Mouse (Mus musculus) kidney, adult 18-20 months (tissue): ENCODE measurements around the gene Dzip1.

ENCODE experiments used
- DNase-seq: peaks from one replicate; pipeline ENCODE4 v3.0.0; 2021

Gene Dzip1

GRCm38 (mm10) chr14:118924673-118925615 is at the start of gene Dzip1:
Gene Dzip1, minus strand, starts transcription at chr14:118925460.
- DNase-seq: peak; percentile 51

- no peak for DNase-seq
These were observed 47.0 kb upstream of the Dzip1 start for GRCm38 (mm10) chr14:118972268-118972667.

GRCm38 (mm10) chr14:118967646-118968045 is 42.4 kb upstream of the Dzip1 start:
- DNase-seq: no peak

- DNase-seq: no peak
These were observed 40.2 kb upstream of the Dzip1 start for GRCm38 (mm10) chr14:118965356-118966000.

- DNase-seq: no peak
These were observed 32.8 kb upstream of the Dzip1 start for GRCm38 (mm10) chr14:118958010-118958409.

GRCm38 (mm10) chr14:118951912-118952583 is 26.8 kb upstream of the Dzip1 start:
- DNase-seq: no peak

- DNase-seq: no peak
These were observed 23.6 kb upstream of the Dzip1 start for GRCm38 (mm10) chr14:118948841-118949240.

GRCm38 (mm10) chr14:118944702-118945101 is 19.4 kb upstream of the Dzip1 start:
- no peak for DNase-seq

- no peak for DNase-seq
These were observed 16.8 kb upstream of the Dzip1 start for GRCm38 (mm10) chr14:118942076-118942475.

- no peak for DNase-seq
These were observed 15.7 kb upstream of the Dzip1 start for GRCm38 (mm10) chr14:118940796-118941495.

- DNase-seq: no peak
These were observed 13.3 kb upstream of the Dzip1 start for GRCm38 (mm10) chr14:118938551-118938950.

GRCm38 (mm10) chr14:118937533-118938492 is 12.6 kb upstream of the Dzip1 start, which contains the start of gene Dnajc3:
Gene Dnajc3, plus strand, starts transcription at chr14:118937976.
- DNase-seq: peak; percentile 99

- DNase-seq: no peak
These were observed 11.7 kb upstream of the Dzip1 start for GRCm38 (mm10) chr14:118936952-118937351.

GRCm38 (mm10) chr14:118936236-118936635 is 11.0 kb upstream of the Dzip1 start:
- no peak for DNase-seq

GRCm38 (mm10) chr14:118934686-118935085 is 9.4 kb upstream of the Dzip1 start:
- no peak for DNase-seq

- DNase-seq: no peak
These were observed 7.7 kb upstream of the Dzip1 start for GRCm38 (mm10) chr14:118932956-118933355.

- DNase-seq: no peak
These were observed 5.9 kb upstream of the Dzip1 start for GRCm38 (mm10) chr14:118931181-118931580.

GRCm38 (mm10) chr14:118930777-118931176 is 5.5 kb upstream of the Dzip1 start:
- no peak for DNase-seq

- DNase-seq: no peak
These were observed 4.5 kb upstream of the Dzip1 start for GRCm38 (mm10) chr14:118929779-118930178.

- DNase-seq: no peak
These were observed 3.3 kb upstream of the Dzip1 start for GRCm38 (mm10) chr14:118928565-118928964.

GRCm38 (mm10) chr14:118922667-118923184 is 2.5 kb downstream of the Dzip1 start:
- peak; percentile 13 for DNase-seq
